Mouse (Mus musculus): Measurements from ENCODE around the gene Slc35d2.

GRCm38 (mm10) chr13:64050895-64051294, 78.3 kb downstream of the Slc35d2 start:
- TF ChIP-seq CTCF (IDR thresholded peaks at IDR 0.05; ENCODE audit: low read depth) (peak; percentile 41), EP300 (IDR thresholded peaks at IDR 0.05; ENCODE audit: low read depth) (no peak)
